Mouse (Mus musculus): Measurements from ENCODE around the gene Ncan. TPM values are rescaled to one million over a fixed set of nuclear protein-coding genes. Genes with fewer than 3 reads are reported as not detected.
A peak's percentile ranks its signal among the peaks of the same experiment; 100 is the strongest.

Ncan gene
- total RNA-seq, 1 experiment from 2014 or later, result not detected

- peak; percentile 86 for ATAC-seq (ENCODE audit: extremely low read depth, insufficient number of reproducible peaks, low FRiP score, poor library complexity, severe bottlenecking)
These were observed 10.7 kb upstream of the Ncan start, which contains the start of gene Nr2c2ap for GRCm38 (mm10) chr8:70131166-70131883. Gene Nr2c2ap (plus strand): TSS chr8:70131333.

- no peak for ATAC-seq (ENCODE audit: extremely low read depth, insufficient number of reproducible peaks, low FRiP score, poor library complexity, severe bottlenecking)
These were observed 9.4 kb upstream of the Ncan start for GRCm38 (mm10) chr8:70130066-70130465.

GRCm38 (mm10) chr8:70129309-70129952 is 8.8 kb upstream of the Ncan start:
- no peak for ATAC-seq (ENCODE audit: extremely low read depth, insufficient number of reproducible peaks, low FRiP score, poor library complexity, severe bottlenecking)

- ATAC-seq (ENCODE audit: extremely low read depth, insufficient number of reproducible peaks, low FRiP score, poor library complexity, severe bottlenecking), result no peak
These were observed 7.8 kb upstream of the Ncan start for GRCm38 (mm10) chr8:70128435-70128834.

- no peak for ATAC-seq (ENCODE audit: extremely low read depth, insufficient number of reproducible peaks, low FRiP score, poor library complexity, severe bottlenecking)
These were observed 4.3 kb upstream of the Ncan start for GRCm38 (mm10) chr8:70124992-70125391.

GRCm38 (mm10) chr8:70122863-70123262 is 2.2 kb upstream of the Ncan start:
- ATAC-seq (ENCODE audit: extremely low read depth, insufficient number of reproducible peaks, low FRiP score, poor library complexity, severe bottlenecking), result no peak

- no peak for ATAC-seq (ENCODE audit: extremely low read depth, insufficient number of reproducible peaks, low FRiP score, poor library complexity, severe bottlenecking)
These were observed 1.7 kb downstream of the Ncan start for GRCm38 (mm10) chr8:70118726-70119700.

- ATAC-seq (ENCODE audit: extremely low read depth, insufficient number of reproducible peaks, low FRiP score, poor library complexity, severe bottlenecking), result no peak
These were observed 3.1 kb downstream of the Ncan start for GRCm38 (mm10) chr8:70117611-70118010.

- ATAC-seq (ENCODE audit: extremely low read depth, insufficient number of reproducible peaks, low FRiP score, poor library complexity, severe bottlenecking), result no peak
These were observed 5.8 kb downstream of the Ncan start for GRCm38 (mm10) chr8:70114892-70115291.

- no peak for ATAC-seq (ENCODE audit: extremely low read depth, insufficient number of reproducible peaks, low FRiP score, poor library complexity, severe bottlenecking)
These were observed 6.2 kb downstream of the Ncan start for GRCm38 (mm10) chr8:70114488-70114887.

- ATAC-seq (ENCODE audit: extremely low read depth, insufficient number of reproducible peaks, low FRiP score, poor library complexity, severe bottlenecking), result no peak
These were observed 8.2 kb downstream of the Ncan start for GRCm38 (mm10) chr8:70112401-70113016.

GRCm38 (mm10) chr8:70111192-70111795 is 9.4 kb downstream of the Ncan start:
- no peak for ATAC-seq (ENCODE audit: extremely low read depth, insufficient number of reproducible peaks, low FRiP score, poor library complexity, severe bottlenecking)

GRCm38 (mm10) chr8:70110451-70110850 is 10.2 kb downstream of the Ncan start:
- no peak for ATAC-seq (ENCODE audit: extremely low read depth, insufficient number of reproducible peaks, low FRiP score, poor library complexity, severe bottlenecking)

GRCm38 (mm10) chr8:70104922-70105321 is 15.8 kb downstream of the Ncan start:
- ATAC-seq (ENCODE audit: extremely low read depth, insufficient number of reproducible peaks, low FRiP score, poor library complexity, severe bottlenecking), result no peak

- ATAC-seq (ENCODE audit: extremely low read depth, insufficient number of reproducible peaks, low FRiP score, poor library complexity, severe bottlenecking), result peak; percentile 77
These were observed 16.2 kb downstream of the Ncan start for GRCm38 (mm10) chr8:70104506-70104905.

- no peak for ATAC-seq (ENCODE audit: extremely low read depth, insufficient number of reproducible peaks, low FRiP score, poor library complexity, severe bottlenecking)
These were observed 20.4 kb downstream of the Ncan start for GRCm38 (mm10) chr8:70100241-70100640.

GRCm38 (mm10) chr8:70099276-70099675 is 21.4 kb downstream of the Ncan start:
- no peak for ATAC-seq (ENCODE audit: extremely low read depth, insufficient number of reproducible peaks, low FRiP score, poor library complexity, severe bottlenecking)

- no peak for ATAC-seq (ENCODE audit: extremely low read depth, insufficient number of reproducible peaks, low FRiP score, poor library complexity, severe bottlenecking)
These were observed 27.9 kb downstream of the Ncan start for GRCm38 (mm10) chr8:70092786-70093185.
